Mouse (Mus musculus): ENCODE measurements at regions not wholly inside any gene's neighbourhood (a gene's known extent, or its start where the extent isn't known, plus 50 kb on each side); places are given as distances from the start of the nearest gene placed in this dataset.
A peak's percentile ranks its signal among the peaks of the same experiment; 100 is the strongest.

DNA sequence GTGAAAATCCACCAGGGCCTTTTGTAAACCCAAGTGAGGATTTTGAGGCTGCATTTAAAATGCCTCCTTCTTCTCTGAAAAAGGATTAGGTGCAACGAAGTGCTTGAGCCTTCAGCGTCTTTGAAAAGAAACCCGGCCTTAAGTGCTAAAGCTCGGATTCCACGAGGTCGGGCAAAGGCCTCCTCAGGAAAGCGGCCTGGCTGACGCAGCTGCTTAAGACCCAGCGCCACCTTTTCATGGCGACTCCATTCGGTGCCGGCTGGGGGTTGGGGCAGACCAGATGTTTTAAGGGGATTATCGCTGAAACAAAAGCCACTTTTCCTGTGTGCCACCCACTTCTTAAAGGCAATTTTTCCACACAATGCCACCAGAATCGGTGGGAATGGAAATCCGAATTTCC lies 61.6 kb upstream of the 4932438H23Rik start:
- no peak for ATAC-seq (ENCODE audit: low FRiP score, low read depth)
- WGBS: 51% methylated on average over 15 of the region's 15 CpGs
- peaks cover 44% of the 10 kb centered on the region for H3K27me3 ChIP-seq (replicated peaks)

DNA sequence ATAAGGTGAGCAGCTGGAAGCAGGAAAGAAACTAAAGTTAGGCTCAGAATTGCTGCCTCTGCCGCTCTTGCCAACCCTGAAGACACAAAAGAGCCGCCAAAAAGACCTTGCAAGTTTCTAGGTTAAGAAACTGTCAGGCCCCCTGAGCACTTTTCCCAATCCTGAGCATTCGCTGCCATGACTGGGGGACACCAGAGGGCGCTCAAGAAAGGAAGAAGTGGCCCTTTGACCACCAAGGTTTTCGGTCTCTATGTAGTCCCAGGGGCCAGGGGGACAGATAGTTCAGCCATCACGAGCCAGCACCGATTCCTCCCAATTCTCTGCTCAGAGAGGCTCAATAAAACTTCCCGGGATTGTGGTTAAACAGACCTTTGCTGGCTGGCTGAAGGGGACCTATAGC lies 64.6 kb upstream of the Olig2 start:
- no peaks in the 10 kb centered on the region for H3K9me3 ChIP-seq
- H3K4me3 ChIP-seq: no peak overlapping the region
- peaks cover 85% of the 10 kb centered on the region for H3K27me3 ChIP-seq (replicated peaks)
- 10% methylated on average over 8 of the region's 8 CpGs for WGBS
- no peaks in the 10 kb centered on the region for H3K36me3 ChIP-seq
- H3K4me2 ChIP-seq (replicated peaks): no peak overlapping the region
- no peak overlapping the region for H3K9ac ChIP-seq
- H3K27ac ChIP-seq: no peak overlapping the region
- ATAC-seq (ENCODE audit: low FRiP score, low read depth): no peak
- no peaks in the 10 kb centered on the region for H3K4me1 ChIP-seq

More for the DNA sequence above, 61.6 kb upstream of the 4932438H23Rik start:
- H3K9ac ChIP-seq: no peak overlapping the region
- no peaks in the 10 kb centered on the region for H3K4me1 ChIP-seq
- H3K4me3 ChIP-seq: no peak overlapping the region
- H3K27ac ChIP-seq: no peak overlapping the region
- H3K36me3 ChIP-seq: no peaks in the 10 kb centered on the region
- peaks cover 8% of the 10 kb centered on the region for H3K9me3 ChIP-seq
- H3K4me2 ChIP-seq (replicated peaks): no peak overlapping the region

DNA sequence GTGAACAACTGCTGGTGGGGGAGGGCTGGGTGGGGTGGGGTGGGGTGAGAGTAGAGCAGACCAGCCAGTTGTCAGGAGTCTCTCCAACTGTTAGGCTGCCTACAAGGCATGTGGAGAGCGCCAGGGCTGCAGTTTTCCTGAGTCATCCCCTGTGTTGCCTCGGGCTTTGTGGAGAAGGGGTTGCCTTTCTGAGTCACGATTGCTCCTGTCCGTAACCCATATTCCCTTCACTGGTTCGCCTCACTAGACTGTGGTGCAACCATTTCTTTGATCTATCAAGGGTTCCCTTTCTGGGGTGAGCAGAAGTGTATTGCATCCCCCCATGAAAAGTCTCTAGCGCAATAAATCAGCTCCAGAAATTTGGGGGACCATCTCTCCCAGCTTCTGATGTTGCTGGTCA lies 63.6 kb upstream of the Olig2 start:
- Histone ChIP-seq H3K4me1 (no peaks in the 10 kb centered on the region), H3K9me3 (no peaks in the 10 kb centered on the region), H3K4me2 (replicated peaks) (no peak overlapping the region), H3K27ac (no peak overlapping the region), H3K9ac (no peak overlapping the region), H3K36me3 (no peaks in the 10 kb centered on the region), H3K4me3 (no peak overlapping the region), H3K27me3 (replicated peaks) (peaks cover 85% of the 10 kb centered on the region)
- no peak for ATAC-seq (ENCODE audit: low FRiP score, low read depth)
- 79% methylated on average over 6 of the region's 6 CpGs for WGBS

DNA sequence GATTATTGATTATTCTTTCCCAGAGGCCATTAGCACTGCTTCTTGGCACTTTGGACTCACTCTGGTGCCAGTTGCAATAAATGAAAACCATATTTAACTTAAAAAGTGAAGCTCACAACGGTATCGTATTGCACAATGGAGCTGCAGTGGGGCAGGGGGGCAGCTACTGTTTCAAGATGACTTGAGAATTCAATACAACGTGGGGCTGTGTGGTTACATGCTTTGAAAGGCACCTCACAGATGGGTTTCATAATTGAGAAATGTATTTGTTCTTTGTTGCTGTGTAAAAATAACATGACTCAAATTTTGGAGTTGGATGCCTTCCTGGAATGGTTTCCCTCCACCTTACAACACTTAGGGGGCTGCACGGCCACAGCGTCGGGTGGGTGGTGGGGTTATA lies 62.9 kb upstream of the Olig2 start:
- Histone ChIP-seq H3K36me3 (no peaks in the 10 kb centered on the region), H3K27me3 (replicated peaks) (peaks cover 88% of the 10 kb centered on the region), H3K4me1 (no peaks in the 10 kb centered on the region), H3K9ac (no peak overlapping the region), H3K4me2 (replicated peaks) (no peak overlapping the region), H3K9me3 (no peaks in the 10 kb centered on the region), H3K27ac (no peak overlapping the region), H3K4me3 (no peak overlapping the region)
- no peak for ATAC-seq (ENCODE audit: low FRiP score, low read depth)
- WGBS: 82% methylated on average over 6 of the region's 6 CpGs

DNA sequence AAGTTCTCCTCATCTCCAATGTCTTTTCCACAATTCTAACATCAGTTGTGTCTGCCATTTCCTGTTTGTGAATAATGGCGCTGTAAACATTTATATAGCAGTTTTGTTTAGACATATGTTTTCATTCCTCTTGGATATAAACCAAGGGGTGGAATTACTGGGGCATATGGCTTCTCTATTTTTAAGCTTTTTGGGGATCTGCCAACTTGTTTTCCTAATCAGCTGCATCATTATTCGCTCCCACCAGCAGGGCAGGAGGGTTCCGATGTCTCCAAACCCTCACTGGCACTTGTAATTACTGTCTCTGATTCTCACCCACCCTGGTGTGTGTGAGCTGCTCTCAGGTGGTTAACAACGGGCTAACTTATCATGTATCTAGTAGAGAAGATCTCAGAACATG lies 59.4 kb upstream of the Olig2 start:
- no peak overlapping the region for H3K9ac ChIP-seq
- peaks cover 97% of the 10 kb centered on the region for H3K27me3 ChIP-seq (replicated peaks)
- ATAC-seq (ENCODE audit: low FRiP score, low read depth): no peak
- no peaks in the 10 kb centered on the region for H3K9me3 ChIP-seq
- H3K4me2 ChIP-seq (replicated peaks): no peak overlapping the region
- no peak overlapping the region for H3K27ac ChIP-seq
- peaks cover 7% of the 10 kb centered on the region; the same call in 1 of the 2 replicates for H3K4me1 ChIP-seq
- no peaks in the 10 kb centered on the region for H3K36me3 ChIP-seq
- H3K4me3 ChIP-seq: no peak overlapping the region
- 85% methylated on average over 4 of the region's 4 CpGs for WGBS

DNA sequence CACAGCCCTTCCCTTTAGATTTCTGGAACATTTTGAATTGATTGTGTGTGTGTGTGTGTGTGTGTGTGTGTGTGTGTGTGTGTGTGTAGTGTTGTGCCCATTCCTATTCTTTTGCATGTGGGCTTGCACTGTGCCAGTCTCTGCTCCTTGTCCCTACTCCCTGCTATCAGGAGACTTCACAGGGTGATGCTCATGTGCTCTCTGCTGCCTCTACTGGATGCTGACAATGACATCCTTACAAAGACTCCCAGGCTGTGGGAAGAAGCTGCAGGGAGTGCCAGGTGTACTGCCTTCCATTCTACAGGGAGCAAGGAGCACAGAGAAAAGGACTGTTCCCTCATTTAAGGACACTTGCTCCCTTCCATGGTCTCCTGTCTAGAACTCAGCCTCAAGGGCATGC lies 58.4 kb upstream of the Olig2 start:
- Histone ChIP-seq H3K9ac (no peak overlapping the region), H3K4me2 (replicated peaks) (no peak overlapping the region), H3K9me3 (no peaks in the 10 kb centered on the region), H3K27me3 (replicated peaks) (peaks cover 95% of the 10 kb centered on the region), H3K27ac (no peak overlapping the region), H3K36me3 (no peaks in the 10 kb centered on the region), H3K4me3 (no peak overlapping the region), H3K4me1 (peaks cover 7% of the 10 kb centered on the region; the same call in 1 of the 2 replicates)
- no peak for ATAC-seq (ENCODE audit: low FRiP score, low read depth)

DNA sequence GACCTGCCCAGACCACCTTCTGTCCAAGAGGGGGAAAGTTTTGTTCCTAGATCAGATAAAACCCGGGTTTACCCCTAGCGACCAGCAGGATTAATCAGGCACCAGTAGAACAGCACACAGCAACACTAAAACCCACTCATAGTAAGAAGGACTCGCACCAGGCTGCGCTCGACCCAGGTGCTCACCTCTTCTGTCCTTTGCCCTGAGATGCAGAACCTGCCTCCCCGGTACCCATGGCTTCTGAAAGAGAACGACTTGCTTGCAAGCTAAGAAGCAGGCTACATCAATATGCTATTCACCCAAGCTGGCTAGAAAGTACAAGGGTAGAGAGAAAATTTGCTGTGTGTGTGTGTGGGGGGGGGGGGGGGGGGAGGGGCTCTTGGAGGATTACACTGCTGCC lies 56.9 kb upstream of the Olig2 start:
- H3K4me2 ChIP-seq (replicated peaks): no peak overlapping the region
- WGBS: 51% methylated on average over 7 of the region's 7 CpGs
- H3K27me3 ChIP-seq (replicated peaks): peaks cover 93% of the 10 kb centered on the region
- H3K4me1 ChIP-seq: peaks cover 9% of the 10 kb centered on the region; the same call in 1 of the 2 replicates
- no peak overlapping the region for H3K9ac ChIP-seq
- H3K36me3 ChIP-seq: no peaks in the 10 kb centered on the region
- H3K27ac ChIP-seq: no peak overlapping the region
- H3K4me3 ChIP-seq: no peak overlapping the region
- no peak for ATAC-seq (ENCODE audit: low FRiP score, low read depth)
- no peaks in the 10 kb centered on the region for H3K9me3 ChIP-seq

DNA sequence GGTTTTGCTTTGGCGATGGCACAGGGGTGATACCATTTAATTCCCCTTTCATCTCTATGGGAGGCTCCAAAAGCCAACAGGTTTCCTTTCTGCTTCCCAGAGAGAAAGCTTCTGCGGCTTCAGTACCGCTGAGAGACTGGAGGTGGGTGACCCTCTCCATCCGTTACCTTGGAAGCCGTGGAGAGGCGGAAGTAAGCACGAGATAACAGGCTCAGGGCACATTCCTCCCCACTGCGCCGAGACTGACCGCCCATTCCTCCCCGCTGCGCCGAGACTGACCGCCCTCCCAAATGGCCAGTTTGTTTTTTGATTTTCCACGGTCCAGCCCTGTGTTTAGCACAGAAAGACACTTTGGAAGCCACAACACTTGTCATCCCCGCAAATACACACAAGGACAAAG lies 55.4 kb upstream of the Olig2 start:
- H3K36me3 ChIP-seq: no peaks in the 10 kb centered on the region
- H3K9me3 ChIP-seq: no peaks in the 10 kb centered on the region
- no peak overlapping the region for H3K4me3 ChIP-seq
- H3K9ac ChIP-seq: no peak overlapping the region
- H3K27me3 ChIP-seq (replicated peaks): peaks cover 92% of the 10 kb centered on the region
- WGBS: under 1% methylated on average over 16 of the region's 16 CpGs
- H3K4me1 ChIP-seq: peaks cover 19% of the 10 kb centered on the region
- no peak overlapping the region for H3K27ac ChIP-seq
- no peak; the same call in 1 of the 2 replicates for ATAC-seq (ENCODE audit: low FRiP score, low read depth)
- H3K4me2 ChIP-seq (replicated peaks): peak overlapping the region; percentile 47

DNA sequence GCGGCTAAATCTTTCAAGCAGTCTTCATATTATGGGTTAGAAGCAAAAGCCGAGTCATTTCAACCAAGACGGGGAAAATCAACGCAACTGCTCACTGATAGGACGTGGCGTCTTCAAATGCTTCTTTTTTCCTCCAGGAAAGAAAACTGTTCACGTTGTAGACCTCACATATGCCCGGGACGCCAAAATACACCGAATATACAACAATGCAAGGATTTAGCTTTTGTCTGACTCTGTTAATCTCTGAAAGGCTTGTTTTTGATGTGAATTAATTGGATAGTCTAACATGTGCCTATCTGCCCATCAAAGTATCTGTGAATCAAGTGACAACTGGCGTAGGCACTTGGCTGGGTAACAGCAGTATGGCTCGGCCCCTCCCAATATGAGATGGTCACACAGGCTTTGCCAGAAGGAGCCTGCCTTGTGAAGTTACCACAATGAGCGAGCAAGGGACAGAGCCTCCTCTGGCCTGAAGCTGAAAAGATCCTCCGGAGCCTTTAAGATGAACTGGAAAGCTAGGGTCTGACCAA lies 53.3 kb upstream of the Olig2 start:
- Histone ChIP-seq H3K4me2 (replicated peaks) (no peak overlapping the region), H3K36me3 (no peaks in the 10 kb centered on the region), H3K27me3 (replicated peaks) (peaks cover 90% of the 10 kb centered on the region), H3K9ac (no peak overlapping the region), H3K4me3 (no peak overlapping the region), H3K27ac (no peak overlapping the region), H3K4me1 (peaks cover 19% of the 10 kb centered on the region), H3K9me3 (no peaks in the 10 kb centered on the region)
- 83% methylated on average over 14 of the region's 14 CpGs for WGBS
- no peak for ATAC-seq (ENCODE audit: low FRiP score, low read depth)

DNA sequence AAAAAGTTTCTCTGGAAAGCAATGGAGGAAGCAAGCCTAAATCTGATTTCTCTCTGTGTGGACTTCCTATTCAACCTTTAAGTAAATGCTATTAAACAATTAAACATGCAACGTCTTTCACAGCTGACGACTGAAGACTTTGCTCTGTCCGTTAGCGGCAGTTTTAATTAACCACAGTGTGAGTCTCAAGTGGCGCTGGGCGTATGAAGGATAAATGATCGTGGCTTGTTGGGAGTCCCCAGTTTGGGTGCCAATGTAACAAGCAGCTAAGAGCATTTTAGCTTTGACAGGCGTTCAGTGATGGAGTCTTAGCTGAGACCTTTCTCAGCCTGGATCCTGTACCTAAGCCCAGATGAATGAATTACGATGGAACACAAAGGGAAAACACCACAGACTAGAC lies 52.7 kb upstream of the Olig2 start:
- H3K4me1 ChIP-seq: peaks cover 19% of the 10 kb centered on the region
- WGBS: 56% methylated on average over 9 of the region's 9 CpGs

DNA sequence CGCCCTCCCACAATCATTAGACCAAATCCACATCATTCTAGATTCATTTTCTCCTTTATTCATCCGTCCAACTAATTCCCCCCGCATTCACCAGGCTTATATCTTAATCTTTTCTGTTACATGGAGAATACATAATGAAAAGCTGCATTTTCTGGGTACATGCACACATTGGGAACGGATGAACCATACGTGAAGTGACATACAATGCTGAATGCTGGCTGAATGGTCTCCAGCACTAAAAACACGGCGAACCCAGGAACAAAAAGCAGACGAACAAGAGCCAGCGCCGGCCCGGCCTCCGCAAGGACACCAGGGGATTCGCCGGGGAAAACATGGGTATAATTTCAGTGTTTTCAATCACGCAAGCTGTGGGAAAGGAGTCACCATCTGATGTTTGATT lies 52.0 kb upstream of the Olig2 start:
- Histone ChIP-seq H3K27ac (no peak overlapping the region), H3K4me1 (peaks cover 19% of the 10 kb centered on the region), H3K4me2 (replicated peaks) (no peak overlapping the region), H3K36me3 (no peaks in the 10 kb centered on the region), H3K9ac (no peak overlapping the region), H3K9me3 (no peaks in the 10 kb centered on the region), H3K4me3 (no peak overlapping the region), H3K27me3 (replicated peaks) (peaks cover 90% of the 10 kb centered on the region)
- 23% methylated on average over 15 of the region's 15 CpGs for WGBS
- no peak for ATAC-seq (ENCODE audit: low FRiP score, low read depth)

More for the DNA sequence above, 52.7 kb upstream of the Olig2 start:
- no peak for ATAC-seq (ENCODE audit: low FRiP score, low read depth)
- Histone ChIP-seq H3K4me2 (replicated peaks) (no peak overlapping the region), H3K9me3 (no peaks in the 10 kb centered on the region), H3K4me3 (no peak overlapping the region), H3K27me3 (replicated peaks) (peaks cover 90% of the 10 kb centered on the region), H3K27ac (no peak overlapping the region), H3K36me3 (no peaks in the 10 kb centered on the region), H3K9ac (no peak overlapping the region)

DNA sequence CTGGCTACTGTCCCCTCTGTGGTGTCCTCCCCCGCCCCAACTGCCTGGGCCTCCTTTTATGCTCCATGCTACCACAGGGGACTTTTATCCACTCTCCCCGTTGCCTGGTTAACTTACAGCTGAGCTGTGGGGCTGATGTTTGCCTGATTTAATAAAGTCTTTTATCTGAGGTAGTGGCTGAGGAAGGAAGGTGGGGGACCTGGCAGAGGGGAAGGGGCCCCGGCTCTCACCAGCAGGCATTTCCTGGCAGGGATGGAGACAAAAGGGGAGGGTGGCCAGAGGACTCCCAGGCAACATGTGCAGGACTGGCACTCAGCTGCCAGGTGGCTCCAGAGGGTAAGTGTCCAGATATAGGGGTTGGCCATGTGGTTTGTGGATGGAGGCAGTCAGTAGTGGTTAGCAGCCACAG lies 51.4 kb upstream of the Olig2 start:
- WGBS: 26% methylated on average over 3 of the region's 3 CpGs
- H3K36me3 ChIP-seq: no peaks in the 10 kb centered on the region
- H3K27ac ChIP-seq: no peak overlapping the region
- H3K4me2 ChIP-seq (replicated peaks): peak overlapping the region; percentile 20; the same call in 1 of the 2 replicates
- no peak overlapping the region for H3K4me3 ChIP-seq
- H3K9ac ChIP-seq: no peak overlapping the region
- H3K9me3 ChIP-seq: no peaks in the 10 kb centered on the region
- ATAC-seq (ENCODE audit: low FRiP score, low read depth): peak; percentile 32; the same call in 1 of the 2 replicates
- peaks cover 19% of the 10 kb centered on the region for H3K4me1 ChIP-seq
- peaks cover 90% of the 10 kb centered on the region for H3K27me3 ChIP-seq (replicated peaks)

DNA sequence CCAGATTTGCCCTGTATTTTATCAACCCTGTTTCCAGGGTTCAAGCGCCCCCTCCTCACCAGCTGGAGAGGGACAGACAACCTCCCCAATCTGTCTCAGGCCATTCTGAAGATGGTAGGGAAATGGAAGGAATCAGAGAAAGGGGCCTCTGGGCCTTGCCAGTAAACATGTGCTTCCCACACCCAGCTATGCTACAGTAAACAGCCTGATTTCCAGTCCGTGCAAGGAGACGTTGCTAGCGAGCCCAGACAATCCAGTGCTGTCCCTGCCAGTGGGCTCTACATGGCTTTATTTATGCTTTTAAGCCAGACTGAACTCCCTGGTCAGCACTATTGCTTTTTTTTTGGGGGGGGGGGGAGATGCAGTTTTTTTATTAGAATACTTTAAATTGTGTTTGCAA lies 50.9 kb upstream of the Olig2 start:
- H3K27ac ChIP-seq: no peak overlapping the region
- H3K9me3 ChIP-seq: no peaks in the 10 kb centered on the region
- no peaks in the 10 kb centered on the region for H3K36me3 ChIP-seq
- peaks cover 92% of the 10 kb centered on the region for H3K27me3 ChIP-seq (replicated peaks)
- no peak for ATAC-seq (ENCODE audit: low FRiP score, low read depth)
- H3K4me2 ChIP-seq (replicated peaks): no peak overlapping the region
- H3K4me1 ChIP-seq: peaks cover 19% of the 10 kb centered on the region
- H3K9ac ChIP-seq: no peak overlapping the region
- no peak overlapping the region for H3K4me3 ChIP-seq
- 47% methylated on average over 4 of the region's 4 CpGs for WGBS

All from neural tube, embryonic 12.5 days (tissue).